Mouse (Mus musculus) myocyte (in vitro differentiated cells): ENCODE data around the gene Mchr1. TPM values are rescaled to one million over a fixed set of nuclear protein-coding genes. Genes with fewer than 3 reads are reported as not detected.
"Not testable (repeated sequence)": the region's sequence is repeated elsewhere in the genome, so short reads cannot be mapped to it uniquely, and the experiment has no call there.

Experiments used
- H3K27me3 ChIP-seq: one replicate; pipeline ENCODE4 v1.6.1; 2011; ENCODE audit not compliant: control insufficient read depth, insufficient read depth, insufficient read length
- H3K36me3 ChIP-seq: one replicate; pipeline ENCODE4 v1.6.1; 2011; ENCODE audit not compliant: control insufficient read depth, insufficient read depth
- H3K4me2 ChIP-seq: one replicate; pipeline ENCODE4 v1.6.1; 2011; ENCODE audit warnings: low read depth, control low read depth
- H3K4me3 ChIP-seq: one replicate; pipeline ENCODE4 v1.5.1; 2011; ENCODE audit warnings: mild to moderate bottlenecking, control low read depth, moderate library complexity
- H3K79me2 ChIP-seq: one replicate; pipeline ENCODE4 v1.6.1; 2011; ENCODE audit not compliant: control insufficient read depth, insufficient read depth
- H3ac ChIP-seq: one replicate; pipeline ENCODE4 v1.6.1; 2011; ENCODE audit not compliant: control insufficient read depth, insufficient read length
- CEBPB ChIP-seq: IDR thresholded peaks from 2 replicates; pipeline ENCODE4 v1.6.1; 2011; ENCODE audit warnings: mild to moderate bottlenecking, moderate library complexity; ENCODE audit not compliant: poor library complexity, insufficient read depth, severe bottlenecking
- E2F4 ChIP-seq: IDR thresholded peaks from one replicate; pipeline ENCODE4 v1.6.1; 2011; ENCODE audit warnings: mild to moderate bottlenecking, control low read depth, moderate library complexity; ENCODE audit not compliant: insufficient read depth
- MAX ChIP-seq: IDR thresholded peaks from one replicate; pipeline ENCODE4 v1.6.1; 2011; ENCODE audit warnings: low read depth, mild to moderate bottlenecking, control low read depth
- MYOD1 ChIP-seq, 3 experiments: IDR thresholded peaks; one replicate each; pipeline ENCODE4 v1.6.1; 2011; ENCODE audit warnings: control low read depth in 2 of 3, low read depth in 2 of 3, mild to moderate bottlenecking in 2 of 3, moderate library complexity in 1 of 3; ENCODE audit not compliant: insufficient read length in 2 of 3, control insufficient read depth in 1 of 3
- MYOG ChIP-seq, 3 experiments: IDR thresholded peaks; one replicate each; pipeline ENCODE4 v1.6.1; 2011; ENCODE audit warnings: control low read depth in 2 of 3, low read depth in 2 of 3, mild to moderate bottlenecking in 2 of 3; ENCODE audit not compliant: insufficient read length in 2 of 3, control insufficient read depth in 1 of 3, insufficient read depth in 1 of 3
- POLR2A ChIP-seq: IDR thresholded peaks from one replicate; pipeline ENCODE4 v1.6.1; 2011; ENCODE audit warnings: low read depth, mild to moderate bottlenecking, control low read depth, moderate library complexity; ENCODE audit not compliant: insufficient read length
- POLR2AphosphoS2 ChIP-seq: IDR thresholded peaks from one replicate; pipeline ENCODE4 v1.6.1; 2011; ENCODE audit warnings: low read depth, control low read depth; ENCODE audit not compliant: insufficient read length
- REST ChIP-seq: IDR thresholded peaks from one replicate; pipeline ENCODE4 v1.6.1; 2011; ENCODE audit warnings: mild to moderate bottlenecking, control low read depth, moderate library complexity; ENCODE audit not compliant: insufficient read depth, insufficient read length
- SRF ChIP-seq: IDR thresholded peaks from one replicate; pipeline ENCODE4 v1.6.1; 2011; ENCODE audit warnings: low read depth; ENCODE audit not compliant: control insufficient read depth, insufficient read length
- TCF12 ChIP-seq: IDR thresholded peaks from one replicate; pipeline ENCODE4 v1.6.1; 2011; ENCODE audit warnings: mild to moderate bottlenecking, control low read depth; ENCODE audit not compliant: poor library complexity, insufficient read depth, severe bottlenecking
- TCF3 ChIP-seq: IDR thresholded peaks from one replicate; pipeline ENCODE4 v1.6.1; 2011; ENCODE audit warnings: low read depth, control low read depth; ENCODE audit not compliant: insufficient read length
- USF1 ChIP-seq: IDR thresholded peaks from one replicate; pipeline ENCODE4 v1.6.1; 2011; ENCODE audit warnings: low read depth, mild to moderate bottlenecking, control low read depth, moderate library complexity
- polyA plus RNA-seq: library from polyadenylated mRNA; unstranded; fragments of >200 nt; fragmentation: generic; extraction: Trizol; gene quantifications from one replicate; pipeline ENCODE4 v1.2.1, GENCODE M21; 2012; ENCODE audit warnings: missing spikeins

Mchr1 gene
- polyA plus RNA-seq, 1 experiment, result 0.44 TPM

DNA sequence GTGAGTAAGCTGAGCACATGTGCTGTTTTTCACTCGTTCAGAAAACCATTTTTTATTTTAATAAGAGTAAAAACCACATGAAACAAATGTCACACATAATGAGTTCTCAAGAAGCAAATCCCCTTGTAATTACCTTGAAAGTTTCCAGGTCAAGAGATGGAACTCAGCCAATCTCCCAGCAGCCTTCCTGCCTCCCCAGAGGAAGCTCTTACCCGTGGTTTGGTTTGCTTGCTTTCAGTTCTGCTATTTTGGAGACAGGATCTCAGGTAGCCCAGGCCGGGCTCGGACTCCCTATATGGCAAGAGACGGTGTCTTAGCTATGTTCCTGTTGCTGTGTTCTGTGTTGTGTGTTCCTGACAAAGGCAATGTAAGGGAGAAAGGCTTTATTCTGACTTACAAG, 24.8 kb upstream of the Mchr1 start:
- Histone ChIP-seq H3K36me3 (no peaks in the 10 kb centered on the region), H3K79me2 (no peaks in the 10 kb centered on the region), H3ac (no peak overlapping the region), H3K4me3 (no peak overlapping the region), H3K27me3 (no peaks in the 10 kb centered on the region), H3K4me2 (no peak overlapping the region)
- TF ChIP-seq SRF (no peak), TCF3 (no peak)

DNA sequence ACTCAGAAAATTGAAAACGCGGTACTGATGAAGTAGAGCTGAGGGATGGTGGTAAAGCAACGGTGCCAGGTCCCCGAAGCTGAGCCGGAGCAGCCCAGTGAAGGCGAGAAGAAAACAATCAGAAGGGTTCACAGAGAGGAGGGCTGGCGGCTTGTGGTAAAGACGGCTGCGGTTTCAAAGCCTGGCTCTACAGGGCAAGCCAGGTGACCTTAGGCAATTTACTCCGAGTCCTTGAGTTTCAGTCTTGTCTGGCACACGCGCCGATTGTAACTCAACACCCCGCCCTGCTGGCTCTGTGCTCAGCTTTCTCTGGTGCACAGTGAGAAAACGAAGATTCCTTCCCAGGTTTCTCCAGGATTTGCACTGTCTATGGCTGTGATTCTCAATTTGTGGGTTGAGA, 22.3 kb upstream of the Mchr1 start:
- no peak overlapping the region for H3ac ChIP-seq
- peak overlapping the region; percentile 49 for H3K4me2 ChIP-seq
- no peaks in the 10 kb centered on the region for H3K79me2 ChIP-seq
- H3K4me3 ChIP-seq, result no peak overlapping the region
- no peaks in the 10 kb centered on the region for H3K27me3 ChIP-seq
- TF ChIP-seq MYOG (IDR thresholded peaks at IDR 0.05; ENCODE audit: control insufficient read depth in 1 of 3, insufficient read depth in 1 of 3, insufficient read length in 2 of 3, low read depth in 2 of 3) (peak in 1 of 3 experiments; percentile 29), TCF12 (peak; percentile 24), MAX (no peak)
- H3K36me3 ChIP-seq, result no peaks in the 10 kb centered on the region

- H3K27me3 ChIP-seq, result no peaks in the 10 kb centered on the region
- peak overlapping the region; percentile 79 for H3K4me2 ChIP-seq
- TF ChIP-seq TCF3, result no peak
- TF ChIP-seq POLR2A, result peak; percentile 53
- peak overlapping the region; percentile 5 for H3K4me3 ChIP-seq
- H3K36me3 ChIP-seq, result no peaks in the 10 kb centered on the region
- H3K79me2 ChIP-seq, result no peaks in the 10 kb centered on the region
- H3ac ChIP-seq, result no peak overlapping the region
Measured at GRCm38 (mm10) chr15:81216906-81217653, 18.2 kb upstream of the Mchr1 start.

GRCm38 (mm10) chr15:81219054-81219453, 16.2 kb upstream of the Mchr1 start:
- Histone ChIP-seq H3K79me2 (no peaks in the 10 kb centered on the region), H3ac (no peak overlapping the region), H3K36me3 (no peaks in the 10 kb centered on the region), H3K27me3 (no peaks in the 10 kb centered on the region), H3K4me2 (no peak overlapping the region), H3K4me3 (no peak overlapping the region)
- TF ChIP-seq MAX (no peak), E2F4 (no peak), MYOD1 (IDR thresholded peaks at IDR 0.05; ENCODE audit: control insufficient read depth in 1 of 3, insufficient read length in 2 of 3, low read depth in 2 of 3) (peak in 1 of 3 experiments; percentile 65), MYOG (IDR thresholded peaks at IDR 0.05; ENCODE audit: control insufficient read depth in 1 of 3, insufficient read depth in 1 of 3, insufficient read length in 2 of 3, low read depth in 2 of 3) (peak in 1 of 3 experiments; percentile 50), REST (no peak)

GRCm38 (mm10) chr15:81220051-81220450, 15.2 kb upstream of the Mchr1 start:
- not testable (repeated sequence) for H3K4me2 ChIP-seq, H3ac ChIP-seq, H3K36me3 ChIP-seq, H3K4me3 ChIP-seq, H3K79me2 ChIP-seq, H3K27me3 ChIP-seq

DNA sequence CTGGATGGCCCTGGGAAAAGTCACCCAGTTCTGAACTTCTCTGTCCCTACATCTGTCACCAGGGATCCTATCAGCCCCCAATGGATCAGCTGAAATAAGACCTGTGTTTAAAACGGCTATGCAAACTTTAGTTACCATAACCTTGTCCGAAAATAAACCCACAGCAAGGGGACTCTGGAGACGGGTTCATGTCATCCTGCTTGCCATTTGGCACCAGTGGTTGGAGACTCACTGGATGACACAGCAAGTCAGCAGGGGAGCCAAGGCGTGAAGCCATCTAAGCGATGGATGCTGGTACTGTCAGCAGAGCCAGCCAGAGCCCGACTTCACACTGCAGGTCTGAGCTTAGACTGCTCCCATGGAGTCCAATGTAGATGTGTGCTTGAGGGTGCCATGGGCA, 13.9 kb upstream of the Mchr1 start:
- H3K36me3 ChIP-seq, result no peaks in the 10 kb centered on the region
- no peak overlapping the region for H3K4me3 ChIP-seq
- no peaks in the 10 kb centered on the region for H3K27me3 ChIP-seq
- H3K79me2 ChIP-seq, result no peaks in the 10 kb centered on the region
- H3ac ChIP-seq, result no peak overlapping the region
- TF ChIP-seq REST (no peak), MAX (no peak), USF1 (no peak), MYOD1 (IDR thresholded peaks at IDR 0.05; ENCODE audit: control insufficient read depth in 1 of 3, insufficient read length in 2 of 3, low read depth in 2 of 3) (no peak), TCF3 (no peak), MYOG (IDR thresholded peaks at IDR 0.05; ENCODE audit: control insufficient read depth in 1 of 3, insufficient read depth in 1 of 3, insufficient read length in 2 of 3, low read depth in 2 of 3) (no peak), POLR2AphosphoS2 (no peak), SRF (no peak), TCF12 (no peak), E2F4 (no peak), POLR2A (no peak), CEBPB (no peak)
- no peak overlapping the region for H3K4me2 ChIP-seq
